Mouse (Mus musculus) thymus, postnatal 25 days (tissue): ENCODE measurements around the gene Dnah11.

Source experiments
- DNase-seq: peaks from one replicate; pipeline ENCODE4 v3.0.0; 2022

Gene Dnah11

DNA sequence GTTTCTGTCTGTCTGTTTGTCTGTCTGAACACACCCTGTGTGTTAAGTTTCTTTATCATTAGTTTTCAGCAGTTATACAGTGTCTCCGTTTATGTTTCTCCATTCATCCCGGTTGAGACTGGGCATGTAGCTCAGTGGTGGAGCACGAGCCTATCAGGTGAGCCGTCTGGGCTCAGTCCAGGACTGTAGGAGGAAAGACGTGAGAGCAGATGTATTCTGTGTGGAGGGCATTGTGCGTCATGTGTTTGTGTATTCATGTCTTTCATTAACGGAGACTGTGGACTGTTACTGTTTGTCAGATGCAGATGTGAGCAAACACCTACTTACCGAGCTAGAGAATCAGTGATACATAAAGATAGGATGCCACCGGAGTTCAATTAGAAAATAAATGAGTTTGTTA lies 341.8 kb downstream of the Dnah11 start:
- DNase-seq, result no peak

GRCm38 (mm10) chr12:117853316-117853715 lies 345.5 kb downstream of the Dnah11 start:
- peak; percentile 59 for DNase-seq

DNA sequence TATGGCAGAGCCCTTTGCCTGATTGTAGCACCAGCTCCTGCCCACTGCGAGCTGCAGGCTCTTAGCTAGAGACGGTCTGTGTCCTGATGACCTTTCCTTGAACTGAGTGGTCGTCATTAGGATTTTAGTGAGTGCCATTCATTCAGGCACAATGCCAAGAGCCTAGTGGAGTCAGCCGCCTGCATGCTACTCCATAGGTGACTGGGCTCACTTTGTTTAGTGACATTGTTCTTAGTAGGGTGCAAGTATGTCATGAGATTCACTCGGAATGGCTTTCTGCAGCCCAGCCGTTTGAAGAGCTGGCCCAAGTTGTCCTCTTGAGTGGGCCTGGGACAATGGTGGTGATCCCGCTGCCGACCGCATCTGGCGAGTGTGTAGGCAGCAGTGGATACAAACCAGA lies 348.4 kb downstream of the Dnah11 start:
- DNase-seq, result no peak

DNA sequence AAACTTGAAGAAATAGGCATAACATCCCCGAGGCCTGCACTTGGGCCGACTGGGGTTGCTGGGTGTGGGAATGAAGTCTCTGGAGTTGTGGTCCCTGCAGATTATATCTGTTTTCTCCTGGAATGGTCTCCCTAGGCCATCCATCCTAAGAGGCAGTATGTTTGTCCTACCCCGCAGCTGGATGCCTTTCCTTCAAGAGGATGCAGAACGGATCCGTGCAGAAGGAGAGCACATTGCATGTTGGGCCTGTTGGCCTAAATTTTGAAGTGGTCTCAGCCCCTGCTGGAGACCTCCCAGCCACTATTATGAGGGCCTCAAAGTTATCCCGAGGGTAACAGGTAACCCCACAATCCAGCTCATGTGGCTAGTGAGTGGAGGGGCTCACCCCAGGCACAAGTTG lies 350.2 kb downstream of the Dnah11 start:
- no peak for DNase-seq

DNA sequence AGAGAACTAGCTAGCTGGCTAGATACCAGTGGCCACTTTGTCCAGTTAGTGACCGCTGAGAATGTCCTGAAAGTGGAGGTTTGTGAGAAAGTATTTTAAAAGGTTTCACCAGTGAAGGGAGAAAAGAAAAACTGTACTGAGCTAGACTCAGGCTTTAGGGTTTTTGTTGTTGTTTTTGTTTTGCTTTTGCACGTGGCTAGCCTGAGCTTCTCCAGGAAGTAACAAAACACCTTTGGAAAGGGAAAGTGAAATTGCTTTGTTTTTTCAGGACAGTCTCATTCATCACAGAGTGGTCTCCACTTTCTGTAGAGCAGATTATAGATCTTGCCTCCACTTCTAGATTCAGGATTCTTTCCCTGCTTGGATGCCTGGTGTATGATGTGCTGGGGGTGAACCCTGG lies 353.9 kb downstream of the Dnah11 start:
- no peak for DNase-seq

GRCm38 (mm10) chr12:117844075-117844408 lies 354.8 kb downstream of the Dnah11 start:
- DNase-seq, result no peak

DNA sequence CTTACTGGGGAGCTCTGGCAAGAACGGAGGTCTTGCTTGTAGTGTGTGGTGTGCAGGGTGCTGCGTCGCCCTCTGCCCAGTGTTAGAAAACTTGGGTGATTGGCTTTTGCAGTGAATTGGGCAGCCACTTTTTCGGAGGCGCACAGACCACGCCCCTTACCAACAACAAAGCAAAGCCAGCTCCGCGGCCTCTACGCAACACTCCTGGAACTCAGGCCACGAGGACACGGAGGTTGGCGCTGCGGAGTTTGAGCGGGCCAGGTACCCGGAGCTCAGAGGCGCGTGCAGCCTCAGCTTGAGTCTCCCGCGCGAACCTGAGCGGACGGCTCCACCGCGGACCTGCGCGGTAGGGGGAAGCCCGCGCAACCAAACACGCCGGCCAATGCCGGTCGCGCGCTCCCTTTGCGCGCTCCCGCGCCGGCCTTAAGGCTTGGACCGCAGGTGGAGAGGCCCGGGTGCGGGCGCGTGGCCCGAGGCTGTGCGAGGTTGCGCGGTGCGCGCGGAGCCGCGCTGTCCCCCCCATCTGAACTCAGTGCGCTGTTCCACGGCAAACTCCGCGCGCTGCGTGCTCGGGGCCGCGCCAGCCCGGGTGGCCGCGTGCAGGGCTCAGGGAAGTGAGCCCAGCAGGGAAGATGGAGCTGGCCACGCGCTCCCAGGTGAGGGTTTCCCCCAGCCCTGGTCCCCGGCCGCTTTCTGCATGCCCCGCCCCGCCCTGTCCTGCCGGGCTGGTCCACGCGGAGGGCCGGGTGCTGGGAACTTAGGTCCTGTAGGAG lies 355.4 kb downstream of the Dnah11 start:
- DNase-seq, result peak; percentile 78

DNA sequence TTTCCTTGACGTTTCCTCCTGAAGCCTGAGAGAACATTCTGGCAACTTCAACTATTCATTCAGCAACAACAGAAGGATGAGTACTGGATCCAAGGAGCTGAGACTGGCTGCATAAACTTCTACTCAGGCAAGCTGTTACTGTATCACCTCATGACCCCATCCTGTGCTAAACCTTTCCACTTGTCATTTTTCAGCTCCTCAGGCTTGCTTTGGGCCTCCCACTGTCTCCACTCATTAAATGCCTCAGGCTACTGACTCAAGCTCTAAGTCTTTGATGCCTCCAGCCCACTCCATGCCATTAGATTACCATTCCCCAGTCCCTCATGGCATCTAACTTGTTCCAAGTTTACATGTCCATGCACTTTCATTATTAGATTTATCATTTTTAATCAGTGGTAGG lies 356.2 kb downstream of the Dnah11 start:
- no peak for DNase-seq

DNA sequence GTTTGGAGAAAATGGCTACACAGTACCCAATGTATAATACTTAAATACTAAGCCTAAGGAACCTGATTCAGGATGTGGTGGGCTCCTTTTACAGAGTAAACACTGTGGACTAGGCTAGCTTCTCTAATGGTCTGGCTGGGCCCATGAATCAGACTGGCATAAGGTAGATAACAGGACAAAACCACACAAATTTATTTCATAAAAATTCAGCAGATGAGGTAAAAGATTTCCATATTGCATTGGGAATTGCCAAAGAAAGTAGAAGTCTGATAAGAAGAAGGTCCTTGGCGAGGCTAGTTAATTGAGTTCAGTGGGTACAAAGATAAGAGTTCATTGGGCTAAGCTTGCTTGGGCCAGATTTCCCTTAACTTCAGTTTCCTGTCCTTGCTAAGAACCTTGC lies 358.1 kb downstream of the Dnah11 start:
- no peak for DNase-seq

DNA sequence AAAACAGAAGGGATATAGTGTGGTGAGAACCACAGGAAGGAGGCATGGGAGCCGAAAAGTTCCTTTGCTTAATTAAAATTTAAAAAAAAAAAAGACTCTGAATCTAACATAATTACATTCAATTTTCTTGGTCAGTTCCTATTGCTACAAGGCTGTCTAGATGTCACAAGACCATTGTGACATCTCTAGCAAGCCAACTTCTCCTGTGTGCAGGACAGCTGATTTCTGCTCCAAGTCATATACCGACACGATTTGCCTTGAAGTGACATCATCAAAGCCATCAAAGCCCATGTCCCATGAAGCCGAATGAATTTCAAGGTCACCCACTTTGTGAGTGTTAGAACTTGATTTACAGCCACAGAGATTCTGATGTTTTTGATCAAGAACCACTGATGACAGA lies 361.5 kb downstream of the Dnah11 start:
- no peak for DNase-seq

DNA sequence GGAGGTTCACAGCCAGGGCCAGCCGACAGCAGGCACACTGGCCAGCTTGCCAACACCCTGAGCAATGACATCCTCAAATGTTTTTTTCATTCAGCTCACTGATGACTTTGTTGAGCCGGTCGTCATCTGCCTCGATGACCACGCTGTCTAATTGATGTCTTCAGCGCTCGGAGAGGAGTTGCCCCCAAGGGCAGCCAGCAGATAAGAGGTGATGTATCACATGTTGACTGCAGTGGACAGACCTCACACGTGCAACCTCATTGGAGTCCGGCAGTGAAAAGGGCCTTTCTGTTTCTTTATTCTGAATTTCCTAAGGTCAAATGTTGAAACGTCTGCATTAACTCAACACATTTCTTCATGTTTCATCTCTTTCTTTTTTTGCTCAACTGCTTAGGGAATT lies 363.5 kb downstream of the Dnah11 start:
- DNase-seq, result no peak

DNA sequence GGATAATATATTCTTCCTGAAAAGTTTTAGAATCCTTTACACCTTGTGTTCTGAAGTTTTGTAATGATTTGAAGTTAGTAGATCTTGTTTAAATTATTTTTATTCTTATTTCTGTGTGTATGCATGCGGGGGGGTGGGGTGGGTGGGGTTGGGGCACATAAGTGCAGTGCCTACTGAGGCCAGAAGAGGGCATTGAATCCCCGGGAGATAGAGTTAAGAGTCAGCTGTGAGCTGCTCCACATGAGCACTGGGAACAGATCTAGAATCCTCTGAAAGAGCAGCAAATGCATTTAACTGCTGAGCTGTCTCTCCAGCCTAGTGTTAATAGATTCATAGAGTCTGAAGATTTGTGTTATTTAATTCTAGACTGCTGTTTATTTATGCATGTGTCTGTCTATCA lies 364.2 kb downstream of the Dnah11 start:
- DNase-seq, result peak; percentile 16

DNA sequence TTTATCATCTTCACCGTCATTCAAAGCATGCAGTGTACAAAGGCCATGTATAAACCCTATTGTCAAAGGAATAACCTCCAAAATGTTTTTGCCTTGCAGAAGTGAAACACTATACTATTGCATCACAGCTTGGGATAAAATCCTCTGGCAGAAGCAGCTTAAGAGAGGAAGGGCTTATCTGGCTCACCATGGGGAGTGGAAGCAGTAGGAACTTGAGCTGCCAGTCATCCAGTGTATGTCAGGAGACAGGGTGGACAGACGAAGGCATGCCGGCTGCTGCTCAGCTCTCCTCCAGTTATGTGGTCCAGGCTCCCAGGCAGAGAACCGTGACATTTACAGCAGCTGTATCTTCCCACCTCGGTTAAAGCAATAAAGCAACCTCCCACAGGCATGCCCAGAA lies 366.7 kb downstream of the Dnah11 start:
- no peak for DNase-seq

DNA sequence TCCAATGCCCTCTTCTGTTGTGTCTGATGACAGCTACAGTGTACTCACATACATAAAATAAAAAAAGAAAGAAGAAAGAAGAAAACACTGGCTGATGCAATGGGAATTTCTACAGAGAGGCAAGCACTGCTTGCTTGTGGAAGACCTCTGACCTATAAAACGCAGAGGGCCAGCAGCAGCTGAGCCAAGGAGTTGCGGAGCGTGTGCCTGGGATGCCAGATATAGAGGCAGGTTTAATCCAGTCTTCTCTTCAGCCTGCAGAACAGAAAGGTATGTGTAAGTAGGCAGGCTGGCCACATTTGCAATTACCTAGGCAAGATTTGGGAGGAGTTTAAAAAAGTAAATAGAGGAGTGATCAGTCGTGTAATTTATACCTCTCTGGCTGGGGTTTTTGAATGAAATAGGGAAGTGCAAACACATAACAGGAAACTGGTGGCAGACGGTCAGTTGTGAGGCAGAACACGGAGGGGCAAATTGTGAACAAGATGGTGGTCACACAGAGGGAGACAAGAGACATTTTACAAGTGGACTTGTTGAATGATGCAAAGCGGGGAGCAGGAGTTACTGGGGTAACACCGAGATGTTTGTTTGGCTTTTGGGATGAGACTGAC lies 367.4 kb downstream of the Dnah11 start:
- no peak for DNase-seq

DNA sequence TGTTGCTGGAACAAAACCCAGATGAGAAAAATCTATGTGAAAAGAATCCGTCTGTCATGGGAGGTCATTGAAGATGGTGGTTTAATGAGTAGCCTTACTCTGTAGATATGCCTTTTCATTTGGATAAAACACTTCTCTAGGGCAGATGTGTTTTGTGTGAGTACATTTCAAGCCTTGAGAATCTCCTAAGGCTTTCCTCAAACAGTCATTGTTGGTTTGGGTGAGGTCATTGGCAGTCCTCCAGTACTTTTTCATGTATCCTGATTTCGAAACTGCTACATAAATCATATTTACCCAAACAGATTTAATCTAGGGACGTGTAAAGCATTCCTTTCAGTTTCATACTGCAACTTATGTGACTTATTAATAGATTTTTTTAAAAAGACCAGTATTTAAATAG lies 370.5 kb downstream of the Dnah11 start:
- no peak for DNase-seq
